In the genomic region with DNA sequence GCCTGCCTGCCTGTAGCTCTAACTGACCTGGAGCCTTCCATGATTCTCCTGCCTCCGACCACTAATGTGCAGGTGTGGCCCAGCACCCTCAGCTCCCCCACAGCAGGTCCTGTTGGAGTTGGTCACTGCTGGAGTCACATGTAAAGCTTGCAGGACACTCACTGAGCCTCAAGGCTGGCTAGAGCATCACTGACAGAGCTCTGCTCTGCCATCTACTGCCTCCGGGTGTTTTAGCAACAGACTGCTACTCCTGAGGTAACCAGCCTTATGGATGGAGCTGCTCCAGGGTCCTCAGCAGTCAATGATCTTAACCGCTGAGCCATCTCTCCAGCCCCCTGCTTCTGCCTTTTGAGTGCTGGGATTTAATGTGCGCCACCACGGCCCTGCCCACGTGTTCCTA, we compare ENCODE assay signal across 10 mouse cellular contexts. TPM values are rescaled to one million over a fixed set of nuclear protein-coding genes. Genes with fewer than 3 reads are reported as not detected.
DNase-seq lines count a peak whose midpoint lies in the region; ATAC-seq and TF ChIP-seq lines count a peak whose summit lies in the region.
"Had no signal": no experiment of that assay in that cellular context is flagged by ENCODE, and none has a peak within 500 bp of the region (broad histone marks: within the 10 kb centered on the region; RNA-seq: fewer than 3 reads in every experiment).

No protein-coding gene starts in this region.

- H3K4me1 ChIP-seq in heart, embryonic 11.5 days (ENCODE audit: control insufficient read depth, insufficient read depth, low read length), result peaks cover 14% of the 10 kb centered on the region
- peaks cover 12% of the 10 kb centered on the region for H3K4me1 ChIP-seq in neural tube, embryonic 11.5 days (ENCODE audit: control insufficient read depth, insufficient read depth, low read length)
- H3K4me1 ChIP-seq in hindbrain, embryonic 10.5 days (replicated peaks), result peaks cover 66% of the 10 kb centered on the region
- H3K4me1 ChIP-seq in midbrain, postnatal 0 days (ENCODE audit: insufficient read depth, low read length), result peaks cover 9% of the 10 kb centered on the region; the same call in 1 of the 2 replicates
- H3K4me1 ChIP-seq in liver, embryonic 11.5 days (replicated peaks; ENCODE audit: control insufficient read depth, insufficient read depth, low read length), result peaks cover 3% of the 10 kb centered on the region; the same call in 1 of the 2 replicates

- H3K27me3 ChIP-seq in heart, embryonic 11.5 days (ENCODE audit: control insufficient read depth, insufficient read depth, low read length), result no peaks in the 10 kb centered on the region
- no peaks in the 10 kb centered on the region for H3K27me3 ChIP-seq in neural tube, embryonic 11.5 days (ENCODE audit: control insufficient read depth, insufficient read depth, low read length)
- peaks cover 9% of the 10 kb centered on the region for H3K27me3 ChIP-seq in hindbrain, embryonic 10.5 days (ENCODE audit: insufficient read depth, poor library complexity, severe bottlenecking)
- no peaks in the 10 kb centered on the region for H3K27me3 ChIP-seq in midbrain, postnatal 0 days (ENCODE audit: insufficient read depth, low read length)
- peaks cover 4% of the 10 kb centered on the region; the same call in 1 of the 2 replicates for H3K27me3 ChIP-seq in liver, embryonic 11.5 days (replicated peaks; ENCODE audit: control insufficient read depth, insufficient read depth, low read length)

- no peaks in the 10 kb centered on the region for H3K9me3 ChIP-seq in heart, embryonic 11.5 days (replicated peaks; ENCODE audit: control insufficient read depth, low read length)
- no peaks in the 10 kb centered on the region for H3K9me3 ChIP-seq in neural tube, embryonic 11.5 days (ENCODE audit: control insufficient read depth, low read length)
- H3K9me3 ChIP-seq in hindbrain, embryonic 10.5 days, result no peaks in the 10 kb centered on the region
- no peaks in the 10 kb centered on the region for H3K9me3 ChIP-seq in midbrain, postnatal 0 days (ENCODE audit: low read length)
- H3K9me3 ChIP-seq in liver, embryonic 11.5 days (ENCODE audit: control insufficient read depth, low read length), result no peaks in the 10 kb centered on the region

- H3K36me3 ChIP-seq in heart, embryonic 11.5 days (ENCODE audit: control insufficient read depth, insufficient read depth, low read length), result no peaks in the 10 kb centered on the region
- H3K36me3 ChIP-seq in neural tube, embryonic 11.5 days (ENCODE audit: control insufficient read depth, insufficient read depth, low read length), result no peaks in the 10 kb centered on the region
- no peaks in the 10 kb centered on the region for H3K36me3 ChIP-seq in hindbrain, embryonic 10.5 days
- no peaks in the 10 kb centered on the region for H3K36me3 ChIP-seq in midbrain, postnatal 0 days (ENCODE audit: insufficient read depth, low read length)
- H3K36me3 ChIP-seq in liver, embryonic 11.5 days (ENCODE audit: control insufficient read depth, insufficient read depth, low read length), result no peaks in the 10 kb centered on the region
- H3K36me3 ChIP-seq: G1E had no signal

- no peak overlapping the region for H3K4me3 ChIP-seq in heart, embryonic 11.5 days (ENCODE audit: low read depth, low read length)
- no peak overlapping the region for H3K4me3 ChIP-seq in neural tube, embryonic 11.5 days (ENCODE audit: low read depth, low read length)
- no peak overlapping the region for H3K4me3 ChIP-seq in hindbrain, embryonic 10.5 days
- H3K4me3 ChIP-seq in midbrain, postnatal 0 days (ENCODE audit: low read depth, low read length), result no peak overlapping the region
- no peak overlapping the region for H3K4me3 ChIP-seq in liver, embryonic 11.5 days (ENCODE audit: low read depth, low read length)

- peak; percentile 62 for TF ChIP-seq CTCF in midbrain, postnatal 0 days (IDR thresholded peaks at IDR 0.05)

- no peak overlapping the region for H3K4me2 ChIP-seq in heart, embryonic 11.5 days
- no peak overlapping the region for H3K4me2 ChIP-seq in neural tube, embryonic 11.5 days (ENCODE audit: low read depth)
- no peak overlapping the region for H3K4me2 ChIP-seq in midbrain, postnatal 0 days (ENCODE audit: low read depth, low read length, poor library complexity, severe bottlenecking)
- H3K4me2 ChIP-seq in liver, embryonic 11.5 days, result no peak overlapping the region

- H3K9ac ChIP-seq in heart, embryonic 11.5 days (ENCODE audit: low read depth, low read length), result no peak overlapping the region
- H3K9ac ChIP-seq in neural tube, embryonic 11.5 days (ENCODE audit: low read length), result no peak overlapping the region
- H3K9ac ChIP-seq in midbrain, postnatal 0 days (replicated peaks; ENCODE audit: low read length, poor library complexity, severe bottlenecking), result no peak overlapping the region
- no peak overlapping the region for H3K9ac ChIP-seq in liver, embryonic 11.5 days (ENCODE audit: low read depth, low read length)

- 0 out of 2 replicates have a peak, but pooled peaks have one; percentile 32 for ATAC-seq in heart, embryonic 11.5 days (replicated peaks; ENCODE audit: insufficient number of reproducible peaks, low FRiP score, low TSS enrichment)
- ATAC-seq in neural tube, embryonic 11.5 days (ENCODE audit: insufficient read depth, low FRiP score, low TSS enrichment), result no peak
- ATAC-seq in midbrain, postnatal 0 days (ENCODE audit: low FRiP score), result no peak
- ATAC-seq in liver, embryonic 11.5 days (replicated peaks; ENCODE audit: low FRiP score), result no peak

- no peak for DNase-seq in heart, adult 11 months
- peak; percentile 53 for DNase-seq in neural tube, embryonic 11.5 days (ENCODE audit: low spot score)
- no peak for DNase-seq in neural tube, embryonic 10.5 days (ENCODE audit: extremely low spot score, low spot score)
- DNase-seq in hindbrain, embryonic 10.5 days (ENCODE audit: low spot score), result no peak
- peak; percentile 64 for DNase-seq in midbrain, postnatal 0 days (ENCODE audit: low spot score)
- no peak for DNase-seq in thymus, postnatal 4 days
- DNase-seq in liver, embryonic 11.5 days (ENCODE audit: low spot score), result no peak
- DNase-seq: cerebellum, adult 11-12 months had no signal

- WGBS in heart, embryonic 11.5 days (ENCODE audit: insufficient replicate concordance), result 24% methylated on average over 6 of the region's 6 CpGs
- 33% methylated on average over 6 of the region's 6 CpGs for WGBS in neural tube, embryonic 11.5 days
- 29% methylated on average over 6 of the region's 6 CpGs for WGBS in hindbrain, embryonic 10.5 days
- WGBS in midbrain, postnatal 0 days, result 38% methylated on average over 6 of the region's 6 CpGs
- WGBS in liver, embryonic 11.5 days, result 42% methylated on average over 6 of the region's 6 CpGs

- H3K27ac ChIP-seq in heart, embryonic 11.5 days (ENCODE audit: low read depth, low read length), result no peak overlapping the region
- no peak overlapping the region for H3K27ac ChIP-seq in neural tube, embryonic 11.5 days (ENCODE audit: low read depth, low read length)
- H3K27ac ChIP-seq in hindbrain, embryonic 10.5 days, result peak overlapping the region; percentile 35
- no peak overlapping the region for H3K27ac ChIP-seq in midbrain, postnatal 0 days (ENCODE audit: low read depth, low read length)
- no peak overlapping the region for H3K27ac ChIP-seq in liver, embryonic 11.5 days (ENCODE audit: low read depth, low read length)

RNA-seq across cellular contexts. Expression of gene Parvb, which starts 8.4 kb away (rescaled TPM):
- 19.3 and 21.1 TPM in 2 replicates for polyA plus RNA-seq in heart, embryonic 11.5 days (2014; fragmentation: Nextera tagmentation; extraction: Ambion mirVana)
- 10.4 and 12.1 TPM in 2 replicates for polyA plus RNA-seq in neural tube, embryonic 11.5 days (2014; fragmentation: Nextera tagmentation; extraction: Ambion mirVana)
- 7.1 and 7.6 TPM in 2 replicates for polyA plus RNA-seq in hindbrain, embryonic 10.5 days (2016; fragmentation: Nextera tagmentation; extraction: Ambion mirVana)
- 9.6 and 14.0 TPM in 2 replicates for total RNA-seq in midbrain, postnatal 0 days (2014; rRNA removed)
- 4.3 and 5.8 TPM in 2 replicates for polyA plus RNA-seq in midbrain, postnatal 0 days (2015; fragmentation: Nextera tagmentation; extraction: Ambion mirVana)
- polyA plus RNA-seq in liver, embryonic 11.5 days (2014; fragmentation: Nextera tagmentation; extraction: Ambion mirVana), result 13.9 and 15.4 TPM in 2 replicates

RNA-seq across cellular contexts. Expression of gene Samm50, which starts 31.4 kb away (rescaled TPM):
- polyA plus RNA-seq in heart, embryonic 11.5 days (2014; fragmentation: Nextera tagmentation; extraction: Ambion mirVana), result 75.9 and 95.7 TPM in 2 replicates
- polyA plus RNA-seq in neural tube, embryonic 11.5 days (2014; fragmentation: Nextera tagmentation; extraction: Ambion mirVana), result 77.0 and 84.9 TPM in 2 replicates
- polyA plus RNA-seq in hindbrain, embryonic 10.5 days (2016; fragmentation: Nextera tagmentation; extraction: Ambion mirVana), result 94.5 and 103 TPM in 2 replicates
- total RNA-seq in midbrain, postnatal 0 days (2014; rRNA removed), result 38.9 and 39.7 TPM in 2 replicates
- 88.1 and 90.9 TPM in 2 replicates for polyA plus RNA-seq in midbrain, postnatal 0 days (2015; fragmentation: Nextera tagmentation; extraction: Ambion mirVana)
- polyA plus RNA-seq in liver, embryonic 11.5 days (2014; fragmentation: Nextera tagmentation; extraction: Ambion mirVana), result 137 and 148 TPM in 2 replicates

RNA-seq across cellular contexts. Expression of gene Pnpla3, which starts 55.8 kb away (rescaled TPM):
- polyA plus RNA-seq in heart, embryonic 11.5 days (2014; fragmentation: Nextera tagmentation; extraction: Ambion mirVana), result 0.34 and 0.97 TPM in 2 replicates
- 0.29 and 0.97 TPM in 2 replicates for polyA plus RNA-seq in neural tube, embryonic 11.5 days (2014; fragmentation: Nextera tagmentation; extraction: Ambion mirVana)
- 0.88 and 1.1 TPM in 2 replicates for polyA plus RNA-seq in hindbrain, embryonic 10.5 days (2016; fragmentation: Nextera tagmentation; extraction: Ambion mirVana)
- 6.9 and 7.3 TPM in 2 replicates for total RNA-seq in midbrain, postnatal 0 days (2014; rRNA removed)
- polyA plus RNA-seq in midbrain, postnatal 0 days (2015; fragmentation: Nextera tagmentation; extraction: Ambion mirVana), result 5.1 and 5.4 TPM in 2 replicates
- 1.4 and 2.3 TPM in 2 replicates for polyA plus RNA-seq in liver, embryonic 11.5 days (2014; fragmentation: Nextera tagmentation; extraction: Ambion mirVana)
- total RNA-seq: G1E had no signal
- polyA plus RNA-seq: G1E had no signal

Comparison
In these comparisons a context has a peak if more than half of its experiments do, and no peak if none do; other contexts are left out.
1. DNase-seq: peak in neural tube, embryonic 11.5 days (single experiment) and midbrain, postnatal 0 days (single experiment); none in heart, adult 11 months (single experiment), neural tube, embryonic 10.5 days (single experiment), hindbrain, embryonic 10.5 days (single experiment), thymus, postnatal 4 days (single experiment) and liver, embryonic 11.5 days (single experiment).